Mouse (Mus musculus): ENCODE results near the gene Tanc1.

DNA sequence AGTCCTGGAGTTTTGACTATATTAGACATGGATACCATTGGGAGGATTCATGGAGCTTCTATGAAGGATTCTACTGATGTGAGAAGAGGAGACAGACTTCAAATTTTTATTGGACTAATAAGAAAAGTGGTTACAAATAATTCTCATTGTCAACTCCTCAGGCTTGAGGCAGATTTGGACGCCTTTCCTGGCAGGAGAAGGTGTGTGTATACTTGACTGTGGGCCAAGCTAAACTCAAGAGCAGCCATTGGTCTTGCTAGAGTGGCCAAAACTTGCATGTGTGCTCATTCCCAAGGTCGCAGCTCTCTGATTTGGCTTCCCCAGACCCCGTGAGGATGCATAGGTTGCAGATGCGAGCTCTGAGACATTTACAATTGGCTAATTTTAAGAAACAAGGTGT lies 148.9 kb downstream of the Tanc1 start:
- TF ChIP-seq GATA1 (IDR thresholded peaks at IDR 0.05; ENCODE audit: borderline replicate concordance, low read length) (no peak), TAL1 (conservative IDR thresholded peaks at IDR 0.05; ENCODE audit: low read depth, low read length) (no peak), CTCF (IDR thresholded peaks at IDR 0.05; ENCODE audit: low read depth, low read length) (no peak)

Measured in G1E (cell line).